Mouse (Mus musculus) limb, embryonic 15.5 days (tissue): ENCODE results near the gene Hcfc2. TPM values are rescaled to one million over a fixed set of nuclear protein-coding genes. Genes with fewer than 3 reads are reported as not detected.

Experiments used
- ATAC-seq: fragments of 200-750 bp; cut with Nextera tagmentation; 2 replicates; pipeline ENCODE4 v1.8.0; 2017; ENCODE audit warnings: low read depth, moderate TSS enrichment; ENCODE audit not compliant: insufficient number of reproducible peaks, low FRiP score, low TSS enrichment
- H3K27ac ChIP-seq: fragments of 300-500 bp; sonication (generic); 2 replicates; pipeline ENCODE4 v1.5.1; 2015; ENCODE audit warnings: moderate library complexity, mild to moderate bottlenecking, inconsistent platforms
- H3K27me3 ChIP-seq: fragments of 300-500 bp; sonication (generic); 2 replicates; pipeline ENCODE4 v1.6.1; 2015; ENCODE audit warnings: inconsistent platforms
- H3K36me3 ChIP-seq: fragments of 300-500 bp; sonication (generic); 2 replicates; pipeline ENCODE4 v1.6.1; 2015; ENCODE audit warnings: inconsistent platforms
- H3K4me1 ChIP-seq: fragments of 300-500 bp; sonication (generic); 2 replicates; pipeline ENCODE4 v1.6.1; 2015; ENCODE audit warnings: inconsistent platforms
- H3K4me2 ChIP-seq: fragments of 300-500 bp; sonication (generic); 2 replicates; pipeline ENCODE4 v1.6.1; 2015; ENCODE audit warnings: mild to moderate bottlenecking, inconsistent platforms
- H3K4me3 ChIP-seq: fragments of 300-500 bp; sonication (generic); 2 replicates; pipeline ENCODE4 v1.5.1; 2015; ENCODE audit warnings: mild to moderate bottlenecking, inconsistent platforms
- H3K9ac ChIP-seq: fragments of 300-500 bp; sonication (generic); 2 replicates; pipeline ENCODE4 v1.6.1; 2015; ENCODE audit warnings: inconsistent platforms
- H3K9me3 ChIP-seq: fragments of 300-500 bp; sonication (generic); 2 replicates; pipeline ENCODE4 v1.6.1; 2016; ENCODE audit warnings: inconsistent platforms
- WGBS: fragments of 180-500 bp; shearing (Covaris S2); methylation state at CpG from one replicate; pipeline ENCODE4 v1.1.7; 2015; 5-methylcytosine and 5-hydroxymethylcytosine counted together
- polyA plus RNA-seq: library from polyadenylated mRNA; unstranded; fragments of >200 nt; fragmentation: Nextera tagmentation; extraction: Ambion mirVana; gene quantifications from 2 replicates; pipeline ENCODE4 v1.2.1, GENCODE M21; 2015

Gene Hcfc2
- polyA plus RNA-seq, 1 experiment from 2014 or later = 51.0 TPM

GRCm38 (mm10) chr10:82759706-82760105 lies 63.7 kb downstream of the Hcfc2 start:
- no peak for ATAC-seq
- H3K9me3 ChIP-seq = no peaks in the 10 kb centered on the region
- WGBS = 88% methylated on average over 5 of the region's 5 CpGs

GRCm38 (mm10) chr10:82761037-82761811 lies 65.3 kb downstream of the Hcfc2 start:
- Histone ChIP-seq H3K4me3 (no peak overlapping the region), H3K9me3 (no peaks in the 10 kb centered on the region), H3K4me1 (peaks cover 35% of the 10 kb centered on the region), H3K4me2 (no peak overlapping the region), H3K27me3 (no peaks in the 10 kb centered on the region), H3K36me3 (peaks cover 49% of the 10 kb centered on the region), H3K9ac (no peak overlapping the region), H3K27ac (no peak overlapping the region)
- 68% methylated on average over 9 of the region's 9 CpGs for WGBS
- no peak for ATAC-seq

More at GRCm38 (mm10) chr10:82759706-82760105, 63.7 kb downstream of the Hcfc2 start:
- no peak overlapping the region for H3K27ac ChIP-seq
- no peak overlapping the region for H3K4me2 ChIP-seq
- H3K27me3 ChIP-seq = no peaks in the 10 kb centered on the region
- no peak overlapping the region for H3K9ac ChIP-seq
- no peak overlapping the region for H3K4me3 ChIP-seq
- H3K36me3 ChIP-seq = peaks cover 62% of the 10 kb centered on the region
- H3K4me1 ChIP-seq = peaks cover 35% of the 10 kb centered on the region

GRCm38 (mm10) chr10:82762756-82763681 lies 67.1 kb downstream of the Hcfc2 start:
- peaks cover 31% of the 10 kb centered on the region for H3K36me3 ChIP-seq
- peak overlapping the region; percentile 92 for H3K9ac ChIP-seq
- peaks cover 26% of the 10 kb centered on the region for H3K4me1 ChIP-seq
- H3K4me2 ChIP-seq = peak overlapping the region; percentile 57
- peak overlapping the region; percentile 99 for H3K27ac ChIP-seq
- under 1% methylated on average over 39 of the region's 48 CpGs for WGBS
- no peak for ATAC-seq
- H3K27me3 ChIP-seq = no peaks in the 10 kb centered on the region
- peak overlapping the region; percentile 94 for H3K4me3 ChIP-seq
- H3K9me3 ChIP-seq = no peaks in the 10 kb centered on the region

- Histone ChIP-seq H3K4me1 (peaks cover 26% of the 10 kb centered on the region), H3K36me3 (peaks cover 21% of the 10 kb centered on the region), H3K27ac (peak within 1 kb of the TSS; percentile 99), H3K4me3 (peak within 1 kb of the TSS; percentile 94), H3K9ac (peak within 1 kb of the TSS; percentile 92), H3K4me2 (peak within 1 kb of the TSS; percentile 77), H3K27me3 (no peaks in the 10 kb centered on the region), H3K9me3 (no peaks in the 10 kb centered on the region)
- peak; percentile 96 for ATAC-seq
- under 1% methylated on average over 51 of the region's 68 CpGs for WGBS
Observed at GRCm38 (mm10) chr10:82763840-82764631, 68.1 kb downstream of the Hcfc2 start, which contains the start of gene Nfyb. Nfyb (minus strand) TSS chr10:82764144.

- H3K36me3 ChIP-seq = no peaks in the 10 kb centered on the region
Observed at GRCm38 (mm10) chr10:82768901-82769300, 72.9 kb downstream of the Hcfc2 start.

GRCm38 (mm10) chr10:82770713-82771112 lies 74.8 kb downstream of the Hcfc2 start:
- Histone ChIP-seq H3K9me3 (no peaks in the 10 kb centered on the region), H3K9ac (no peak overlapping the region), H3K36me3 (no peaks in the 10 kb centered on the region), H3K4me2 (no peak overlapping the region), H3K27me3 (no peaks in the 10 kb centered on the region), H3K27ac (no peak overlapping the region), H3K4me1 (no peaks in the 10 kb centered on the region), H3K4me3 (no peak overlapping the region)
- 73% methylated on average over 2 of the region's 2 CpGs for WGBS
- ATAC-seq = no peak

More at GRCm38 (mm10) chr10:82768901-82769300, 72.9 kb downstream of the Hcfc2 start:
- Histone ChIP-seq H3K4me1 (peaks cover 6% of the 10 kb centered on the region; the same call in 1 of the 2 replicates), H3K4me2 (no peak overlapping the region), H3K4me3 (no peak overlapping the region), H3K27me3 (no peaks in the 10 kb centered on the region), H3K9ac (no peak overlapping the region), H3K9me3 (no peaks in the 10 kb centered on the region), H3K27ac (no peak overlapping the region)
- 30% methylated on average over 9 of the region's 9 CpGs for WGBS
- no peak for ATAC-seq

GRCm38 (mm10) chr10:82771595-82772170 lies 75.7 kb downstream of the Hcfc2 start:
- no peak overlapping the region for H3K4me3 ChIP-seq
- no peaks in the 10 kb centered on the region for H3K4me1 ChIP-seq
- no peaks in the 10 kb centered on the region for H3K9me3 ChIP-seq
- H3K9ac ChIP-seq = no peak overlapping the region
- no peak overlapping the region for H3K27ac ChIP-seq
- H3K36me3 ChIP-seq = no peaks in the 10 kb centered on the region
- H3K27me3 ChIP-seq = no peaks in the 10 kb centered on the region
- no peak overlapping the region for H3K4me2 ChIP-seq
- ATAC-seq = no peak
- WGBS = 45% methylated on average over 9 of the region's 9 CpGs

GRCm38 (mm10) chr10:82774841-82775240 lies 78.9 kb downstream of the Hcfc2 start:
- Histone ChIP-seq H3K9ac (no peak overlapping the region), H3K27me3 (no peaks in the 10 kb centered on the region), H3K4me2 (no peak overlapping the region), H3K4me1 (peaks cover 4% of the 10 kb centered on the region), H3K27ac (no peak overlapping the region), H3K4me3 (no peak overlapping the region), H3K36me3 (no peaks in the 10 kb centered on the region), H3K9me3 (no peaks in the 10 kb centered on the region)
- WGBS = 94% methylated on average over 5 of the region's 5 CpGs
- ATAC-seq = no peak

- WGBS = 60% methylated on average over 2 of the region's 2 CpGs
- ATAC-seq = no peak
- H3K4me3 ChIP-seq = no peak overlapping the region
- H3K9me3 ChIP-seq = no peaks in the 10 kb centered on the region
- H3K27me3 ChIP-seq = no peaks in the 10 kb centered on the region
- H3K36me3 ChIP-seq = no peaks in the 10 kb centered on the region
- no peak overlapping the region for H3K9ac ChIP-seq
- peaks cover 4% of the 10 kb centered on the region for H3K4me1 ChIP-seq
- no peak overlapping the region for H3K4me2 ChIP-seq
- H3K27ac ChIP-seq = no peak overlapping the region
Observed at GRCm38 (mm10) chr10:82777075-82777474, 81.1 kb downstream of the Hcfc2 start.

GRCm38 (mm10) chr10:82777886-82778285 lies 81.9 kb downstream of the Hcfc2 start:
- no peaks in the 10 kb centered on the region for H3K27me3 ChIP-seq
- H3K4me1 ChIP-seq = peaks cover 4% of the 10 kb centered on the region
- 24% methylated on average over 13 of the region's 13 CpGs for WGBS
- ATAC-seq = no peak
- H3K27ac ChIP-seq = no peak overlapping the region
- no peak overlapping the region for H3K9ac ChIP-seq
- no peaks in the 10 kb centered on the region for H3K36me3 ChIP-seq
- no peaks in the 10 kb centered on the region for H3K9me3 ChIP-seq
- no peak overlapping the region for H3K4me3 ChIP-seq
- H3K4me2 ChIP-seq = no peak overlapping the region
